Mouse (Mus musculus) frontal cortex, postnatal 10 days (tissue): ENCODE measurements around the gene Fetub.

Experiments used
- DNase-seq, 2 experiments: peaks; one replicate each; pipeline ENCODE4 v3.0.0; 2022; ENCODE audit warnings: low spot score in 2 of 2, mixed read lengths in 1 of 2

Gene Fetub

GRCm38 (mm10) chr16:22918034-22918433 lies at the start of gene Fetub:
Gene Fetub (plus strand): TSS chr16:22918334.
- no peak for DNase-seq

GRCm38 (mm10) chr16:22872397-22872796 lies 45.7 kb upstream of the Fetub start:
- DNase-seq: no peak

DNA sequence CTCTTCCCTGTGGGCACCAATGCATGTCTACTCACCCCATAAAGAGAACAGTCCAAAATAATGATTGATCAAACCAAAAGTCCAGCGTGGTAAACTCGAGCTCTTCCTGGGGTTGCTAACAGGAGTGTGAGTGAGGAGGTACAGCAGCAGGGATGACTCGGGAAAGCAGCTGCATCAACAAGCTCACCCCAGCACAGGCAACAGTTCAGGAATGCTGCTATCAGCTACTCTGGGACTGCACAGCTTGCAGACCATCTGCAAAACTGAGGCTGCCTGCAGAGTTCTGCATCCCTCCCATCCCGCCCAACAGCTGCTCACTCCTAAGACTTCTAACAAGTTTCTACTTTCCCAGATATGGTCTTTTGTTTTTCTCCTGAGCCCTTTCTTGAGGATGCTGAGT lies 44.8 kb upstream of the Fetub start:
- DNase-seq: no peak

DNA sequence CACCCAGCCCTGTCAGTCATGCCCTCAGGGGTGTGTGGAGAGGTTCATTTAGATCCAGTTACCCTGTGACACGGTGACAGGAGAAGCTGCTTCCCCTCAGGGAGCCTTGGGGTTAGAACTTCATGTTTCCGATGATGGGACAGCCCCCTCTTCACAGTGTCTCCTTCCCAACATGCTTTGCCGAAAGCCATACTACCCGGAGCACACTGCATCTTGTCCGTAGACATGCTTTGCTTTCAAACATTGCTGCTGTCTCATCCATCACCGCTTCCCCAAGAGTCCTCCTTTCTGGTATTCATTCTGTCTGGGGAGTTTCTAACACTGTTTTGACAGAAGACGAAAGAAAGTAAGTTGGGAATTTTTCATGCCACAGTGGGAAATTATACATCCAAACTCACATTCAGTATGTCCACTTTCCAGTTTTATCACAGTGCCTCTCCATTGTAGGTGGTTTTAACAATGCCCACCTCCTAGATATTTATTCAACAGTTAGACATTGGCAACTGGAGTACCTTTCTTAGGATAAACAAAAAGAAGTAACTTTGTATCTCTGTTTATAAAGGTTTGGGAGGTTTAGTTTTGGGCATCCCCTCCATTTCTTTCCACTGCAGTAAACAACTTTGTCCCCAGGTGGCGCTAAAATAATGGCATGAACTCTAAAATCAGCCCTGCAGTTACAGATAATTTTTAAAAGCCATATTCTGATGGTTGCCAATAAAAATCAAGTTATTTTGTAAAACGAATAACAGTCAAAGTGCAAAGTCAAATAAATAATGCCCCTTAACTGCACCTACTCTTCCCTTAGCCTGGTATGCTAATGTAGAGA lies 41.7 kb upstream of the Fetub start:
- DNase-seq: no peak

DNA sequence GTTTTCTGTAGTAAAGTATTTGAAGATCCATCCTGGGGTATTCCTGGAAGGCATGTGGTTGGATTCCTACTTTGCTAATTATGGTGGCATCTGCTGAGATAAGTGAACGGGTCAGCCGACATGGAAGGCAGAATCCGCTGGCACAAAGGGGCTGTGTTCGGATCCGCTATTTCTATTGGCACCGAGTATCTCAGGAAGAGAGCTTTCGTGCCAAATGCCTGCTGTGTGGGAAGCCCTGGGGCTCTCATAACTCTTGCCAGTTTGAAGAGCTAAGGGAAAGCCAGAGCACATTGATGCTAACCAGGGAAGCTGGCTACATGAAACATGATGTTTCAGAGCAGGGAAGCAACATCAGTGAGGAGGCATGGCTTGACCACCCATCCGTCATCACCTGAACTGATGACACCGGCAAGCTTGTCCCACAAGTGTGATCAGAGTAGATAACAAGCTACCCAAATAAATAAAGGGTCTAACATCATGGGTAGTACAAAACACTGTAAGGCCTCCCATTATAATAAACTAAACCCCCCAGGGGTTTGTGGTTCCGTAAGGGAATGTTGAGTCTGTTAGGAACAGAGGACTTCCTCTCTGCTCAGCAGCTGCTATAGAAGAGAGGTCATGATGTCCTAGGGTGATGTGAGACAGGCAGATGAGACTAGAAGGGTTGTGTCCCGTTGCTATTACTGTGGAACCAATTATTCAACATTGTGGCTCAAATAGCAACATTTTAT lies 40.3 kb upstream of the Fetub start:
- no peak for DNase-seq

DNA sequence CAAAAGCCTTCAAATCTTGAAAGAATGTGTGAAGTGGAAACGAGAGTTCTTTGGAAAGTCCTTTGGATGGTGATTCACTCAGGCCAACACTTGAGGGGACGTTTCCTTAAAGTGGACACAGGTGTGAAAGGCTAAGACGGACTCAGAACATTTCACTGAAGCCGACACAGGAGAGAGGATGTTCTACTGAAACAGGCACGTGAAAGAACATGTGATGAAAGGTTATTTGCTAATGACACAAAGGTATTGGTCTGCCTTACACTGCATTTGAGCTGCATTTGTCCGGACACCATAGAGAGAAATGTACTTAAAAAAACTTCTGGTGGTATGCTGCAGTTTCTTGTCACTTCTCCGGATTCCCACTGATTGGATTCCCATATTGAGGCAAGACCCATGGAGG lies 39.4 kb upstream of the Fetub start:
- DNase-seq: no peak

GRCm38 (mm10) chr16:22879945-22880595 lies 38.1 kb upstream of the Fetub start:
- DNase-seq: no peak

DNA sequence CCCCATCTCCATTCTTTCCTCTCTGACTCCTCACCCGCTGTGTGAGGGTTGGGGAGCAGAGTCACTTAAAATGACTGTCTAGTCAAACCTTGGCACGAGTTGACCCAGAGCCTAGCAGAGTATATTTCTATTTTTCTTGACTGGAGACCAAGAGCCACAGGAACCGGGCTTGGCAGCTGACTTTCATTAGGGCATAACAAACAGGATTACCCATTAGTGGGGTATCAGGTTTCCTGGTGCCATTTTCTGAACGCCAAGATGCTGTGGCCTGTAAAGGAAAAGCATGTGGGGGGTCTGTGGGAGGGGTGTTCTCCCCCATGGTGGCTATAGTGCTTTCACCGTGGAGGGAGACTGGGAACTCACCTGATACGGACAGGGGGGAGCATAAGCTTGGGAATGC lies 37.2 kb upstream of the Fetub start:
- DNase-seq: no peak

DNA sequence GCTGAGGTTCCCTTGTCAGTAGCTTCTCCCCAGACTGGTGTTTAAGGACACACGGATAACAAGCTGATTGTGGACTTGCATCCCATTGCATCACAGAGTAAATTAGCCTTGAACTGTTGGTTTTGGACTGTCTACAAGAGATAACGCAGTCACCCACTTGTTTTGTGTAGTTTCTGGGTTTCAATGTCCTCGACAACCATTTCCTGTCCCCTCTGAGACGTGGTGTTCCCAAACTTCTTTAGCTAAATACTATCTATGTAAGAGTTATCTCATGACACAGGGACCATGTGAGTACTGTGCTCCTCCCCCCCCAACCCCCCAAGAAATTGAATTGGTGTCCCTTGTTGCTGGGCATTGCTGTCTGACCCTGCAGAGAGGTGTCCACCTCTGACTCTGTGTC lies 36.6 kb upstream of the Fetub start:
- DNase-seq: no peak

- no peak for DNase-seq
Measured at GRCm38 (mm10) chr16:22883441-22883840, 34.7 kb upstream of the Fetub start.

GRCm38 (mm10) chr16:22885356-22885755 lies 32.8 kb upstream of the Fetub start:
- DNase-seq: no peak

DNA sequence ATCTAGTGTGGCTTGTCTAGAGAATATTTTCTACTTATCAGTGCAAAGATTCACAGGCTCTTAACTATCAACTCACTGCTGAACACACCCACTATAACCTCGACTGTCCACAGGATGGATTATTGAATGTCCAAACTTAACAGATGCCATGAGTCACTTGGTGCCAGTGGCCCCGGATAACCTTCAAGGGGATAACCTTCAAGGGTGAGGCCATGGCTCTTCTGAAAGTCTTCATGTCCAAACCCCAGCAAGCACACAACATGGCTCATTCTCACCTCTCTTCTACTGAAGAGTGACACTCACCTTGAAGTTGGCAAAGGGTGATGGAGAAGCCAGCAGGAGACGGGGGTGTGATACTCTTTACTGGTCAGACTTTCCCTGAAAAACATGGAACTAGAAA lies 31.4 kb upstream of the Fetub start:
- DNase-seq: no peak

DNA sequence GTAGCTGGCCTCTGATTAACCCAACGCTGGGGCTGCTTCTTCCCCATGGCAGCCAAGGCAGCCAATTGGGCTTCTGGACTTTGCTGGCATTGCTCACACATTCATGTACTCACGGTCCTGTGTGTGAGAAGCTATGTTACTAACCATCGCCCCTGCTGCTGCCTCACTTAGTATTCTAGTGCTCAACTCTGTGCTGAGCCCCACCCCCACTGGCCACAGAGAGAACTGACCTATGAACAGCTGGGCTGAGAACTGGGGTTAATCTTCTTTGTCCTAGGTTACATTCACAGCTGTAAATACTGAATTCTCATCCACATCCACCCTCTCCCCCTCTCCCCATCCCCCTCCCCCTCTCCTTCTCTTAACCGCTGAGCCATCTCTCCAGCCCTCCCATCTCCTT lies 29.3 kb upstream of the Fetub start:
- no peak for DNase-seq

- no peak for DNase-seq
Measured at GRCm38 (mm10) chr16:22889716-22890115, 28.4 kb upstream of the Fetub start.

- DNase-seq: no peak
Measured at GRCm38 (mm10) chr16:22890683-22891510, 27.2 kb upstream of the Fetub start, which contains the start of gene Ahsg. Gene Ahsg (plus strand): TSS chr16:22891277.

GRCm38 (mm10) chr16:22891733-22892154 lies 26.4 kb upstream of the Fetub start:
- DNase-seq: no peak

GRCm38 (mm10) chr16:22894095-22894494 lies 24.0 kb upstream of the Fetub start:
- DNase-seq: no peak

GRCm38 (mm10) chr16:22896618-22897017 lies 21.5 kb upstream of the Fetub start:
- DNase-seq: no peak

- no peak for DNase-seq
Measured at GRCm38 (mm10) chr16:22899346-22899745, 18.8 kb upstream of the Fetub start.

DNA sequence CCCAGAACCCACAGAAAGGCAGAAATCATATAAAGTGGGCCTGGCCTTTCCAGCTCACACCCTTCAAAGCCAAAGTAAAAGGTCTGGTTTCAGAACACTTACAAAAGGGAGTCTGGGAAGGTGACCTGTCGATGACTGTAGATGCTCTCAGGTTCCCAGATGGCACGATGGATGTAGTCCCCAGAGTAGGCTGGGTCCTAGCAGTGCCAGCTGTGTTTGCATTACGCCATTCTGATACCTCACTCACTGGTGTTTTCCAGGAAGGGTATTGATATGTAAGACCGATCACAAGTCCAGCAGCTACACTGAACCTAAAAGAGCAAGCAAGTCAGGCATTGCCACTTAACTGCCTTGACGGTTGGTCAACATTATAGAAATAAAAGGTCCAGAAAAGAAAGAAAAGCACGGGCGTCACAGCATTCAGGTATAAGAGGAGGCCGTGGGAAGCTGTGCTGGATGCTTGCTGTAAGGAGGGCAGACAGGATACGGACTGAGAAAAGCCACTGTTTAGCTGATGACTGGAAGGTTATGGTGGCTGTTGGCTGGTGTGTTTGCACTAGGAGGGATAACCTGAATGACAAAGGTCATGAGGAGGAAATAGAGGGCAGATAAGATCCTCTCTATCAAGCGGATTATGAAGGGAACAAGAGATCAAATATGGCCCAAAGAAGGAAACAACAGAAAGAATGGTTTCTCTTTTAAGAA lies 18.1 kb upstream of the Fetub start:
- no peak for DNase-seq

DNA sequence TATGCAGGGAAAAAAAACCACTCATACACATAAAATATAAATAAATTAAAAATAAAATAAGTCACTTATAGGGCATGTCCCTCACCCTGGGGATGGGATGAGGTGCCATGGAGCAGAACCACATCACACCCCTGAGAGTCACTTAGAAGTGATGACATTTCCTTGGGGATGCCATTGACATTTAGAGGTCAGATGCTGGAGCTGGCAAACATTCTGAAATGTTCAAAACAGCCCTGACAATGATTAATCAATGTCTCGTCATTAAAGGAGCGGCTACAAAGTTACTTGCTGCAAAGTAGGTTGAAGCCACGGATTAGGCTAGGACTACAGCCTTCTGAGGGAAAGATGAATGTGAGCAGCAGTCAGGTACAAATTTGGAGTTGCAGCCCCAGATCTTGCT lies 16.8 kb upstream of the Fetub start:
- DNase-seq: no peak
